Mouse (Mus musculus) CD8-positive naive resting alpha-beta T cell, adult 2 months (primary cell): ENCODE measurements around the gene Yipf2.
A peak's percentile ranks its signal among the peaks of the same experiment; 100 is the strongest.
"Not testable (repeated sequence)": the region's sequence is repeated elsewhere in the genome, so short reads cannot be mapped to it uniquely, and the experiment has no call there.

Experiments used
- DNase-seq, 2 experiments: peaks; one replicate each; pipeline ENCODE4 v3.0.0; 2022; ENCODE audit warnings: low read depth in 2 of 2, low spot score in 2 of 2

Gene Yipf2

DNA sequence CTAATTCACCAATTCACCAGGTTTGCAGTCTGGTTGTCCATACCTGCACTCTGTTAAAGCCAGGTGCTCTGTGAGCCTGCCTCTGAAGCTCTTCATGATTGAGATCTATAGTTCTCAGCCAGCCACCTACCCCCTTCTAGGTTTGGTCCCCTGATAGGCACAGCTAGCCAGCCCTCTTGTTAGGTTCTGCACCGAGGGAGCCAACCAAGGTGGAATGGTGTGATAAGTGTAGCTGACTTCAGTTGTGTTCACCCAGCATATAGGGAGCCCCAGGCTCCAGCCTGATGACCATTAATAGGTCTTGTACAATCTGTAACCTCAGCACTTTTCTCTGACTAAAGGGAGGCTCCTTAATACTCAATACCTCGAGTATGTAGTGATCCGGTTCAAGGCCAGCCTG lies 7.6 kb upstream of the Yipf2 start:
- no peak for DNase-seq

DNA sequence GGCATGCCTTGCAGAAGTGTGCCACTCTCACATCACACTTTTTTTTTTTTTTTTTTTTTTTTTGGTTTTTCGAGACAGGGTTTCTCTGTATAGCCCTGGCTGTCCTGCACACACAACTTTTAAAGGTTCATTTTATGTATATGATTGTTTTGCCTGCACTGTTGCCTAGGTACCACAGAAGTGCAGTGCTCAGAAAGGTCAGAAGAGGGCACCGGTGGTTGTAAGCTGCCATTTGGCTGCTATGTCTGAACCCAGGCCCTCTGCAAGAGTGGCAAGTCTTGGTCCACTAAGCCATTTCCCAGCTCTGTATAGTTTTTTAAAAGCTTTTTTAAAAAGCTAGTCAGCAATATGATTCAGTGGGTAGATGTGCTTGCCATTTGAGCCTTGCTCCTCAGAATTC lies 5.6 kb upstream of the Yipf2 start:
- DNase-seq = peak in 1 of 2 experiments; percentile 32

GRCm38 (mm10) chr9:21594838-21595237 lies 2.2 kb upstream of the Yipf2 start:
- DNase-seq = no peak

- not testable (repeated sequence) for DNase-seq
These were observed 1.7 kb upstream of the Yipf2 start for GRCm38 (mm10) chr9:21594350-21594749.

DNA sequence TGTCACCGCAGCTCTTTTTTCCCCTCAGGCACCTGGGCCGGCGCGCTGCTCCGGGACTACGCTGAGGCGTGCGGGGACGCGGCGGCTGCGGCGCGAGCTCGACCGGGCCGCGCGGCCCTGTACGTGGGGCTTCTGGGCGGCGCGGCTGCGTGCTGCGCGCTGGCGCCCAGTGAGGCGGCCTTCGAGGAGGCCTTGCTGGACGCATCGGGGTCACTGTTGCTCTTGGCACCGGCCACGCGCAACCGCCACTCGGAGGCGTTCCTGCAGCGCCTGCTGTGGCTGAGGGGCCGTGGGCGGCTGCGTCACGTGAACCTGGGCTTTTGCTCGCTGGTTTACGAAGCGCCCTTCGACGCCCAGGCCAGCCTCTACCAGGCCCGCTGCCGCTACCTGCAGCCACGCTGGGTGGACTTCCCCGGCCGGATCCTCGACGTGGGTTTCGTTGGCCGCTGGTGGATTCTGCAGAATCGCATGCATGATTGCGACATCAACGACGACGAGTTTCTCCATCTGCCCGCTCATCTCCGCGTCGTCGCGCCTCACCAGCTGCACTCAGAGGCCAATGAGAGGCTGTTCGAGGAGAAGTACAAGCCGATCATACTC lies 594 bp upstream of the Yipf2 start:
- DNase-seq = peak in 1 of 2 experiments; percentile 6

DNA sequence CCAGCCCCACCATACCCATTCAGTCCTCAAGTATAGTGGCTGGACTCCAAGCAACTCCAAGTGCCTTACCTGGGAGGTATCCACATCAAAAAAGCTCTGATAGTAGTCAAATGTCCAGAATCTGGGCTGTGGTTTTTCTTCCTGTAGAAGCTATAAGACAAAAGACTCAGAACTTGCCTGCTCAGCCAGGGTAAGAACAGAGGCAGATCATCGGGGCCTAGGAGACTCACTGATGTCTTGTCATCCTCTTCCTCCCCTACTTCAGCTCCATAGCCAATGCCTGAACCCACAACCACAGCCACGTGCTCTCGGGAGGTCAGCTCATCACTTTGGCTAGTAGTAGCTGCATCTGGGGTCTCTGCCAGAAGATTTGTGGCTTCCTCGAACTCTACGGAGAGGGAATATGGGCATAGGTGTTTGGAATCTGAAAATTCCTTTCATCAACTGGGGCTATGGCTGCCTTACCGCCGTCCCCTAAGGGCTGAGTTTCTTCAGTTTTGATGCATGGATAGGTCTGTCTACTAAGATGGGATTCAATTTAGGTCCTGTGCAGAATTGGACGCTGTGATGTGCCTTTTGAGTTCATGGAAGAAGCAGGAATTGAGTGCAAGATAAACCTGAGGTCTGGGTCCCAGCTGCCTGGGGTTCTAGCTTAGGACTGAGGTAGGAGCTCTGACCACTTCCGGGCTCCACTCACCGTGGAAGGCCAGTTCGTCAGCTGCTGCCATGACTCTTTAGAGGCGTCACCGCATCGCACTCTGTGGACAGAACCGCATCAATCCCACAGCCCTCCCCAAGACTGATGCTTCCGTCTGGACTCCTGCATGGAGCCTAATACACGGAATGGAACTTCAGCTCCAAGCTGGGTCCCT lies 561 bp downstream of the Yipf2 start:
- no peak for DNase-seq

DNA sequence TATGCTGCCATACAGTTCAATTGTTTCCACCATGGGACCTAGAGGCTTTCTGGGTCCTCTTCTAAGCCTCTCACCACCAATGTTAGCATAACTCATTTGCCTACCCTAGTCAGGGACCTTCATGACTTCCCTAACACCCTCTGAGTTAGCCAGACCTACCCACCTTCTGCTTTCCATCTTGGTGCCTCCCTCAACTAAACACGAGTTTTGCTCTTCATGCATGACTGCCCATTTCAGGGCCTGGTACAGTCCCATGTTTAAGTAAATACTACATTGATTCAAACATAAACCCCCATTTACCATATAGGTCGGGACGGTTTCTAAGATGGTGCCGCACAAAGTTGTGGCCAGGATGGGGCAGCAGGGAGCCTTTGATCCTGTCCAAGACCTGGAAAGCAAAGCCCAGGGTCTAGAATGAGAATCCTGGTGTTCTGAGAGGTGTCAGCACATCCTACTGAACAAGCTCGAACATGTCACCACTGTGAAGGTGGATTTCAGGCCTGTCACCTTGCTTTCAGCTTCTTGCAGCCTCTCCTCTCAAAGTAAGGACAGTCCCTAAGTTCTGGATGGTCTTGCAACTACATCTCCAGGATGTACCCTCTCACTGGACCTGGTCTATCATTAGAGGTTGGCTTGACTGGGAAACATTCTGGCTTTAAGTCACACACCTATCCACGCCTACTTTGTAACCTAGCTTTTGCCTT lies 1.3 kb downstream of the Yipf2 start:
- no peak for DNase-seq

- no peak for DNase-seq
These were observed 3.1 kb downstream of the Yipf2 start for GRCm38 (mm10) chr9:21589538-21589937.

DNA sequence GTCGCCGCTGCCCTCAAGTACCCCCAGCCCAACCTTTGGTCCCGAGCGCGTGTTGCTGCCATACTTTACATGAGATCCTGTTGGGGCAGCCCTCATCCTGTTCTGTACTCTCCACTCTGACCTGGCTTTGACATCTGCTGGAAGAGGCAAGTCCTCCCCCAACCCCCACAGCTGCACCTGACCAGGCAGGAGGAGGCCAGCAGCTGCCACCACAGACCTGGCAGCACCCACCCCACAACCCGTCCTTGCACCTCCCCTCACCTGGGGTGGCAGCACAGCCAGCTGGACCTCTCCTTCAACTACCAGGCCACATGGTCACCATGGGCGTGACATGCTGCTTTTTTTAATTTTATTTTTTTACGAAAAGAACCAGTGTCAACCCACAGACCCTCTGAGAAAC lies 4.3 kb downstream of the Yipf2 start:
- no peak for DNase-seq

DNA sequence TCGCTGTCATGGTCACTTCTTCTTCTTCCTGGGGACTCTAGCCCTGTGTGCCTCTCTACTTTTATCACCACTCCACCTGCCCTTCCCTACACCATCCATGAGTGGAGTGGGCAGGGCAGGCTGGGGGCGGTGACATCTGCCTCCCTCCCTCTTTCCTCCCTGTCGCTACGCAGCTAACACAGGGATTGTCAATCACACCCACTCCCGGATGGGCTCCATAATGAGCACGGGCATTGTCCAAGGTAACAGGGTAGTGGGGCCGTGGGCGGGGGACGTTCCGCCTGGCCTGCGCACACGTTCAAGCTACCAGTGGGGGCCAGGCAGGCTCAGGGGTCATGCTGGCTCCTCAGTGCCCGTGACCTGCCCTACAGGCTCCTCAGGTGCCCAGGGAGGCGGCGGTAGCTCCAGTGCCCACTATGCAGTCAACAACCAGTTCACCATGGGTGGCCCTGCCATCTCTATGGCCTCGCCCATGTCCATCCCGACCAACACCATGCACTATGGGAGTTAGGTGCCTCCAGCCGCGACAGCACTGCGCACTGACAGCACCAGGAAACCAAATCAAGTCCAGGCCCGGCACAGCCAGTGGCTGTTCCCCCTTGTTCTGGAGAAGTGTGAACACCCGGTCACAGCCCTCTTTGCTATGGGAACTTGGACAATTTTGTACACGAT lies 4.8 kb downstream of the Yipf2 start:
- no peak for DNase-seq

GRCm38 (mm10) chr9:21585401-21585800 lies 7.2 kb downstream of the Yipf2 start:
- DNase-seq = no peak

DNA sequence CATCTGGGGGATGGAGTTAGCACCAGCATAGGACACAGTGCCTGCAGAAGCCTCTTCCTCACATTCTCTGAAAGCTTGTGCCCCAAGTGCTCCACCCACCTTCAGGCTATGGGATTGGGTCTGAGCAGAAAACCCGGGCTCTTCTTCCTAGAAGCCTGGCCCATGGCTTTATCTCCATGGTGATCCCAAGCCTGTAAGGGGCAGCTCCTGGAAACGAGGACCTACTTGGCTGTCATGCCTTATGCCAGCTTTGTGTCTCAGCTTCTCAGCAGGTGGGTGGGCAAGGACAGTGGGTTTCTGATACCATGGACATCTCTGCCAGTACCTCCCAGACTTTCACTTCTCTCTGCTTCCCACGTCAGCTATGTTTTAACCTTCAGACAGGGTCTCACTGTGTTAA lies 14.4 kb downstream of the Yipf2 start:
- no peak for DNase-seq

- no peak for DNase-seq
These were observed 16.3 kb downstream of the Yipf2 start for GRCm38 (mm10) chr9:21576286-21576685.

DNA sequence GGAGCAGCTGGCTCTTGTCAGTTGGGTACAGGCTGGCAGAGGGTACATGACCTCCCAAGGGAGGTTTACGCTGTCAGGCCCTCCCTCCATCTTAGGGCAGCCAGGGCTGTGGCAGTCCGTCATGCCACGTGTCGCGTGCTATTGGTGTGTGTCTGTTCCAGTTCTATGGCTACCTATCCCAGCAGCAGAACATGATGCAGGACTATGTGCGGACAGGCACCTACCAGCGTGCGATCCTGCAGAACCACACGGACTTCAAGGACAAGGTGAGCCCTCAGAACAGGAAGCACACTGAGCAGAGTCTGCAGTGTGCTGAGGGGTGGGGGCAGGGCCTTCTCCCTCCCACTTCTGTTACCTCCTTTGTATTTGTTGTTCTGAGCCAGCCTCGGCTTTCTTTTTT lies 17.4 kb downstream of the Yipf2 start:
- no peak for DNase-seq

DNA sequence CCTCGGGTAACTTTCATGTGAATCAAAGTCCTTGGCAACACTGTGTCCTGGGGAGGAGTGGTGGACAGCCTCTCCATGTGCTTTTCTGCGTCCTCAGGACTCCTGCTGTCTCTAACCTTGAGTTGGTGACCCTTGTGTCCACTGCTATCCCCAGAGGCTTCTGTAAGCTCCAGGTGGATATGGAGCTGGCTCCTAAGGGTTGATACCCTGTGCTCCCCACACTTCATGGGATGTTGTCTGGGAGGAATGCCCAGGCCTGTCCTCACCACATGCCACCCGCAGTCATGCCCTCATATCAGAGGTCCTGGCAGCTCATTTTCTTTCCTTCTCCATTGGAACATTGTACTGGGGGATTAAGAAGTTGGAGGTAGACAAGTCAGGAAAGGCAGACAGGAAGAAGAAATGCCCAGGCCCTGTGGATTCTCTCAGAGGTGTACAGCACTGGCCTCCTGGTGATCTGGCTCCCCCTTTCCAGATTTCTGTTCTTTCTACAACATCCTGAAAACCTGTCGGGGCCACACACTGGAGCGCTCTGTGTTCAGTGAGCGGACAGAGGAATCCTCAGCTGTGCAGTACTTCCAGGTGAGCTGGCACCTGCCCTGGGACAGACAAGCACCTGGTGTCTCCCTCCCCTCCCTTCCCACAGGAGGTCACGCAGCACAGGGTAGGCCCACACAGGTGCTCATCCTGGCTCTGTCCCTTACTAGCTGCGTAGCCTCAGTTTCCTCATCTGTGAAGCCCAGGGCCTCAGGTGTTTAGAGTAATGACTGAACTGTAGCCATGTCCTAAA lies 18.4 kb downstream of the Yipf2 start:
- DNase-seq = no peak

GRCm38 (mm10) chr9:21568657-21569255 lies 23.9 kb downstream of the Yipf2 start:
- no peak for DNase-seq

- no peak for DNase-seq
These were observed 25.6 kb downstream of the Yipf2 start for GRCm38 (mm10) chr9:21567051-21567450.

DNA sequence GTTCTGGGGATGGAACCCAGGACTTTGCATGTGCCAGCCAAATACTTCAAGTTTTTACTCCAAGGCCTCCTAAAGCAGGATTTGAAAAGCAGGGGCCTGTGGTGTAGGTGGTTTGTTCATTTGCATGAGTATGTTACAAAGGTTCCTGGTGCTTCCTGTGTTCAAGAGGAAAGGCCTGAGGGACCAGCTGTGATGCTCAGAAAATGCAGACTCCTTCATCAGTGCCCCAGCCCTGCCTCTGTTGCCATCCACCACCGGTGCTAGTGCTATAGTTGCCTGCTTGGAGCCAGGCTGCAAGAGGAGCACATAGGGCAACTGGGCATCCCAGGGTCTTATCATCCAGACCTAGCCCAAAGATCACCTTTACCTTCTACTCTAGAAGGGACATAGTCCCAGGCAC lies 26.1 kb downstream of the Yipf2 start:
- DNase-seq = no peak

DNA sequence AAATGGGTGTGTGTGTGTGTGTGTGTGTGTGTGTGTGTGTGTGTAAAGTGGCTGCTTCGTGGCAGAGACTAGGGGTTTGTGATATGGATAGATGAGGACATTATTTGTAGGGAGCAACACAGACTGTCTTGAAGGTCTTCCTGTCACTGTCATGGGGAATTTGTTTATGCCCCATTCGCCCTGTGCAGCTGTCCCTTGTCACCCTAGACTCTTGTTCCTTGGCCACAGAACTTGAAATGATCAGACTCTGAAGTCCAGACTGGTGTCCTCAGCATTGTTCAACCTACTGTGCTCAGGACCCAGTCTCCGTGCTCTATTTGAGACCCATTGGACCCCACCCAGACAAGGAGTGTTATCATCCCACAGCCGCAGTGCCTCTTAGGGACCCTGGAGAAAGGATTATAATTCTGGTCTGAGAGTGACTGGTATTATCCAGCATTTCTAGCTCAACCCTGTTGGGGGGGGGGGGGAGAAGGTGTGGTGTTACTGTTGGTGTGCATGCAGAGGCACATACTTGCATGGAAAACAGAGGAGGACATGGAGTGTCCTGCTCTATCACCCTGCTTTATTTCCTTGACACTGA lies 27.5 kb downstream of the Yipf2 start:
- no peak for DNase-seq

DNA sequence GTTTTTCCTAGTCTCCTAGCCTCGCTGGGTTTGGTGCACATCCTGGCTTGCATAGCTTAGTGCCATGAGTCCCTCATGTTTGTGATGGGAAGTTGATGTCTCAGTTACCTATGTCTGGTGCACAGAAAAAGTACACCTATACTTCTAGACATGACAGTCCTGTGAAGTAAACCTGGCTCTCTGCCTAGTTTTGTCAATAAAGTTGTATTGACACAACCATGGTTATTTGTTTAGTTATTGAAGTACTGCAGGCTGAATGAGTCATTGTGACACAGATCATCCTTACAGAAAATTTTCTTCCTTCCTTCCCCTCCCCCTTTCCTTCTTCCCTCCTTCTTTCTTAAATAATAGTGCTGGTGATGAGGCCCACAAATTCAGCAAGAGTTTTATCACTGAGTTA lies 28.2 kb downstream of the Yipf2 start:
- no peak for DNase-seq
